Mouse (Mus musculus) embryonic fibroblast, embryonic 13.5 days (primary cell): ENCODE results near the gene Abhd12.
"Not testable (repeated sequence)": the region's sequence is repeated elsewhere in the genome, so short reads cannot be mapped to it uniquely, and the experiment has no call there.

Experiments
- CTCF ChIP-seq: IDR thresholded peaks from 2 replicates; pipeline ENCODE4 v1.5.1; 2011; ENCODE audit warnings: mild to moderate bottlenecking, control low read depth, low read length, moderate library complexity, borderline replicate concordance; ENCODE audit not compliant: insufficient read depth
- POLR2A ChIP-seq: IDR thresholded peaks from 2 replicates; pipeline ENCODE4 v1.6.1; 2011; ENCODE audit warnings: low read depth, mild to moderate bottlenecking, control low read depth, low read length, moderate library complexity

- not testable (repeated sequence) for TF ChIP-seq CTCF, POLR2A
These were observed 4.3 kb upstream of the Abhd12 start for GRCm38 (mm10) chr2:150908881-150909280.
